Mouse (Mus musculus): ENCODE measurements around the gene Prkca.

GRCm38 (mm10) chr11:108094796-108095195, 248.9 kb downstream of the Prkca start:
- TF ChIP-seq CTCF (IDR thresholded peaks at IDR 0.05; ENCODE audit: borderline replicate concordance, insufficient read depth, low read length): no peak
- no peak for TF ChIP-seq POLR2A (IDR thresholded peaks at IDR 0.05; ENCODE audit: low read depth, low read length)
